Mouse (Mus musculus) natural killer cell, adult 2 months (primary cell): ENCODE data around the gene Kti12.
A peak's percentile ranks its signal among the peaks of the same experiment; 100 is the strongest.

Source experiments
- DNase-seq, 2 experiments: peaks; one replicate each; pipeline ENCODE4 v3.0.0; 2022; ENCODE audit warnings: low spot score in 2 of 2

Gene Kti12

DNA sequence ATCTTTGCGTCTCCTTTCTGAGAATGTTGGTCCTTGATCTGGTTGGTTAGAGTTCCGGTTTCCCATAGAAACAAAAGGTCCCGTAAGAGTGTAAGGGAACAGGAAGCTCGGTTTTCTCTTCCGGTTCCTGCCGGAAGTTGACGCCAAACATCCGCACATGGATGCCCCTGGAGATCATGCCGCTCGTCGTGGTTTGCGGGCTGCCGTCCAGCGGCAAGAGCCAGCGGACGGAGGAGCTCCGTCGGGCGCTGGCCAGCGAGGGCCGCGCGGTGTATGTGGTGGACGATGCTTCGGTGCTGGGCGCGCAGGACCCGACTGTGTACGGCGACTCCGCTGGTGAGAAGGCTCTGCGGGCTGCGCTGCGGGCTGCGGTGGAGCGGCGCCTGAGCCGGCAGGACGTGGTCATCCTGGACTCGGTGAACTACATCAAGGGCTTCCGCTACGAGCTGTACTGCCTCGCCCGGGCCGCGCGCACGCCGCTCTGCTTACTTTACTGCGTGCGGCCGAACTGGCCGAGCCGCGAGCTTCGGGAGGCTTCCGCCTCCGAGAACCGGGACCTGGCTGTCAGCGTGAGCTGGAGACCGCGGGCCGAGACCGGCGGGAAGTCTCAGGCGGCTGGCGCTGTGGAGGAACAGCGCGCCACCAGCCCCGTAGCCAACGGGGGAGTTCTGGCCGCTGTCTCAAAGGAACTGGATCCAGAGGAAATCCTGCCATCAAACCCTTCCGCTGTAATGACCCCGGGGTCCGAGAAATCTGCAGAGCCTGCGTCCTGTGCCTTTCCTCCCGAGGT, at the start of gene Kti12:
Kti12 (plus strand) TSS at position 71 of the 790 bp plus-strand sequence.
- DNase-seq, result peak; percentile 70 to 73

DNA sequence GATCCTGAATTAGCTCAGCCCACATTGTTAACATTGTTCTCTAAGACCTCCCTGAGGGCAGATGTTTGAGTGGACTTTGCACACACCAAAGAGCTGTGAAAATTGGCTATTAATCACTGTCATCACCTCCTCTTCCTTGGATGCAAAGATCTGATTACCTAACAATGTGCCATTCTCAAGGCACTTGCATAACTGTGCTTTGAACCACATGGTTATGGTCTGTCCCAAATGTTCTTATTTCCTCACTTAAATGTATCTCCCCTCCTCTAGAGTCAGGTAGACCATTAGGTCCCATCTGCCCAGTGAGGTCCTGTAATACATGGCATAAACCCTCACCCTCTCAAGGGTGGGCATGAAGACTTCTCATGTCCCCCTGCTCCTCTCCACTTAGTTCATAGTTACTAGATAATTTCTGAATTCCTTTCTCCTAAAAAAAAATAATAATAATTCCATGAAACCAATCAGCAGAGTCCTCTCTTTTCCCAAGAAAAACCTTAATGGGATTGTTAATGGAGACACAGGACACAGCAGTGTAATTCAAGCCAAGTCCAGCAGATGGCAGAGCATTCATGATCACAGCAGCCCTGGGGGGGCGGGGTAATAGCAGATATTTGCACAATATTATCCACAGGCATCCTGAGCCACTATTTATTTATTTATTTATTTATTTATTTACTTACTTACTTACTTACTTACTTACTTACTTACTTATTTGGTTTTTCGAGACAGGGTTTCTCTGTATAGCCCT, 49.3 kb upstream of the Kti12 start:
- peak in 1 of 2 experiments; percentile 35 for DNase-seq

DNA sequence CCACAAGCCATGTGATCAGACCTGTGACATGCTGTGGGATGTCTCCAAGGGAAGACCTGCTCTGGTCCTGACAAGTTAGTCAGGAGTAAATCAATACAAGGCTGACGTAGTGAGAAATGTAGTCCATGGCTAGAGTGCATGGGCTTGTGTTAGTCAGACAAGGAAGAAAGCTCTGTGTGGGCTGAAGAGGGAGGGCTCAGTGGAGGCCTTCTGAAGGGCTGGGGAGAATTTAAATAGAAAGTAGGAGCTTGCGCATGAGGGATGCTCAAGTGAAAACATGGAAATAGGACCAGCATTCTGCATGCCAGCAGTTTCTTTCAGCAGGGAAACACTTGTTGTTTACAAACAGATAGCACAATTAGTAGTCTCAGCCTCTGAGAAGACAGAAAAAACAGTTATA, 44.0 kb upstream of the Kti12 start:
- no peak for DNase-seq

DNA sequence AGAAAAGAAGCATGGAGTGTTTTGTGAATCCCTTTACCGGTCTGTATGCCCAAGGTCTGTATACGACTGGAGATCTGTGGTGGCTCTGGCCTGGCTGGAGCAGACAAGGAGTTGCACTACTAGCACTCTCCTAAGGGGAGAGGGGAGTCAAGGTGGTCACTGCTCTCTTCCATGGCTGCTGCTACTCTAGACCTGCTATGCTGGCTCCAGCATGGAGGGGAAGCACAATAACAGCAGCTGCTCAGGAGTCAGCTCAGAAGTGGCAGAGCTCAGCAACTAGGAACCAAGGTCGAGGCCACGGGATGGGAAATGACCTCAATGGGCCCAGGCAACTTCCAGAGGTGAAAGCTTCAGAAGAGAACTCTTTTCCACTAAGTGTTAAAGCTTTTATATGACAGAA, 36.4 kb upstream of the Kti12 start:
- DNase-seq, result no peak

DNA sequence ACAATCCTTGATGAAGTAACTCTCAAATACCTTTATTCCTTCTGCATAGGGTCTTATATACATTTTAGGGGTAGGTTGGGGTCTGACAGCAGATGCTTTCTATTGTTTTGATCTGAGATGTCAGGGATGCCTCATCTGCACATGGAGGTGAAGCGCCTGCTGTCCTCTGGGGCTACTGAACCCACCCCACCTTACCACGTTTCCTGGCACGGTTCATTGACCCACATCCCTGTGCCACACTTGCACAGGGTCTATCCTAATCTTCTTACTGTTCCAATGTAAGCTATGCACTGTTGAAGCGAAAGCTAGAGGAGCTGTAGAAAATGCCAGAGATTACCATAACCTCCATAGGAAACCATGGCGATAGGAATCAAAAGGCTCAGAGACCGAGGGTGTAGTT, 36.0 kb upstream of the Kti12 start:
- DNase-seq, result no peak

DNA sequence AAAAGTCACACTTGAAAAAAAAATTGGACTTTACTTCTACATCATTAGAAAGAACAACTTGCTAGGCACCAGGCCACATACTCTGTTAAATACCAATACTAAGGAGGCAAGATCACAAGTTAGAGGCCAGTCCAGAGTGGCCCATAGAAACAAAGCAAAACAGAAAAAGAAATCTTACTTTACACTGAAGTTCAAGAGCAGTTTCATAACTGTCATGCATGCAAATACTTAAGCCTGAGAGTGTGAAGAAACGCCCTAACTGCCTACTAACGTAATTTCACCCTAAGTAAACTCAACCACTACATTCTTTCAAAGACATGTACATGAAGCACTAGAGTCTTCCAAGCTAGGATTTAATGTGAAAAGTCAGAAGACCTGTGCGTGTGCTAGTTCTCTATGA, 21.9 kb upstream of the Kti12 start:
- no peak for DNase-seq

DNA sequence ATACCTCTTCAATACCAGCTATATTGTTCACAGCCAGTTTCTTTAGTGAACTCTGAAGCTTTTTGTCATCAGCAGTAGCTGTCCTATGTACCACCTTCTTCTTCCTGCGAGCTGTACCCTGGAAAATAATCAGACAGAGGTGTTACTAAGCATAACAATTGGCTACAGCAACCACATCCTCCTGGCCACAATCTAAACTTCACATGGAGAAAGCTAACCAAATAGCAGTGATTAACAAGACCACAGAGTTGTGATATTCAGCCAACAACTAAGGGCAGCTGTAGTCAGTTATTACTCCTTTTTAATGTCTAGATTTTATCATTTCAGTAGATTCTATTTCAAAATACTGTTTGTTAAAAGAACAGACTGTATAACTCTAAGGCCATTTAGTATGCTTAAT, 21.5 kb upstream of the Kti12 start:
- DNase-seq, result peak; percentile 4 to 29

DNA sequence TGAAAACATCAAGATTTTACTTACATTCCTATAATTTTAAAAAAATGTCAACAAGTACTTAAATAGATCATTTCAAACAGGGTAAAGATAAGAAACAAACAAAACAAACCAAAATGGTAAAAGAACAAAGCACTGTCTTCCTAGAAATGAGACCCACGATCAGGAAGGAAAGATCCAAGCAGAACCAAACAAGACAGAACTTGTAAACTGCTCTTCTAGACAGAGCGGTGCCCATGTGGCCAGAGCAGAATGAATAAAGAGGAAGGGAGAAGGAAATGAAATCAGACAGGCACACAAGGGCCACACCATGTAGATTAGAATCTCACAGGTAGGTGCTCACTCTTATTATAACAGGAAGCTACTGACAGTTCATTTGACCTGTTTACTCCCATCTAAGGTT, 20.9 kb upstream of the Kti12 start:
- no peak for DNase-seq

DNA sequence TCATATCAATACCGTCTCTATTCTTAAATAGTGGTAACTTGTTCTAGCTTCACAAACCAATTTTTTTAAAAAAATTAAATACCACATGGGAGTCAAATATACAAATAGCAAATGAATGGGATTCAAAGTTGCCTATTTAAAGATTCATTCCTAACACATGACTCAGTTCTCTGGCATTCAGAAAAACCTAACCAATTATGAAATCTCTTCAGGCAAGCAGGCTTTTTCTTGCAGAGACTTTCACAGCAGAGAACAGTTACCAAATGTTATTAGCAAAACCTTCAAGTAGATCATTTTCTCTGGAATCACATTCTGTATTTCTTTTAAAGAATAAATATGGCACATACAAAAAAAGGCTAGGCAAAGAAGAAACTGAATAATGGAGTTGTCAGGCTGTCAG, 16.9 kb upstream of the Kti12 start:
- DNase-seq, result no peak

DNA sequence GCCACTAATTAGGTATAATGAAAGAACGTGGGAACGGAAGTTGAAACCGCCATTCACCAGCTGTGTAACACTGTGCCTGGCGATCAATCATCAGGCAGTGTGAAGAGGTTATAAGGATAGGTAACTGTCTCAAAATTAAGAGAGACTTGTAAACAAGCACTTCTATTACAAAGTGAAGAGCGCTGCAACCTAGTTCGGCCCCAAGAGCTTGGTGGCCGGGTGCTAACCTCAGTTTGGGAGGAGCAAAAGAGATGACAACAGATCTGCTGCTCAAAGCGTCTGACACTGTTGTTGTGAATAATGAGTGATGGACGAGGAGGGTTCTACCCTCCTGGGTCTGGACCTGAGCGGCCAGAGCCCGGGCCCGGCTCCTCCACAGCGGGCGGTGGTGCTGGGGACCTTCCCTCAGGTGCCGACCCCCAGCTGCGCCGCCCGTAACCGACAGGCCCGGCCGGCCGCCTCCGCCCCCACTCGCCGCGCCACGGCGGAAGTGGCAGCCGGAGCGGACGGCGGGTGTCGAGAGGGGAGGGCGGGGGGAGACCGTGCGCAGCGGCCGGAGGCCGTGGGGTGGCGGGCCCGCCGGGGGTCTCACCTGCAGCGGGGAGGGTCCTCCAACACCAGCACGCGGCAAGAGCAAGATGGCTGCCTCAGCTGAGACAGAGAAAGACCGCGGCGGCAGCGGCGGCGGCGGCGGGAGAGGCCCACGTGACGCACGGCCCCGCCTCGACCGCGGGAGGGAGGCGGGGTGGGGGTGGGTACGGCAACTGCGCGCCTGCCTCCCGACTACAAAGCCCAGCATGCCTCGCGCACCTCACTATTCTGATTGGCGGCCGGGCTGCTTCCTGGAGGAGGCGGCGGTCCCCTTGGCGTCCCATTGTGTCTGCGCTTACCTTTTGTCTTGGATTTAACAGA, 14.4 kb upstream of the Kti12 start, which contains the start of gene Btf3l4:
Btf3l4 (minus strand) TSS at position 699 of the 912 bp plus-strand sequence.
- peak; percentile 78 to 88 for DNase-seq

DNA sequence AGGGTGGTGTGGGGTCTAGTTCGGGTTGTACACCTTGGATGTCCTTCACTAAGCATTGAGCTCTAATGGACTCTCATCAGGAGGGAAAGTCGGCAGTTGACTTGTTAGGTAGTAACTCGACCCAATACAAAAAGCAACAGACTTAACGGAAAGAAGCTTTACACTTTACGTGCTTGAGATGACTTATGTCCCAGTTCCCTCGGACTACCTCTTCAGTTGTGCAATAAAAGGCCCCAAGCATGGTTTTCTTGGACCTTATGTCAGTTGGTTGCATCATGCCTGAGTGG, 13.8 kb upstream of the Kti12 start:
- DNase-seq, result no peak

DNA sequence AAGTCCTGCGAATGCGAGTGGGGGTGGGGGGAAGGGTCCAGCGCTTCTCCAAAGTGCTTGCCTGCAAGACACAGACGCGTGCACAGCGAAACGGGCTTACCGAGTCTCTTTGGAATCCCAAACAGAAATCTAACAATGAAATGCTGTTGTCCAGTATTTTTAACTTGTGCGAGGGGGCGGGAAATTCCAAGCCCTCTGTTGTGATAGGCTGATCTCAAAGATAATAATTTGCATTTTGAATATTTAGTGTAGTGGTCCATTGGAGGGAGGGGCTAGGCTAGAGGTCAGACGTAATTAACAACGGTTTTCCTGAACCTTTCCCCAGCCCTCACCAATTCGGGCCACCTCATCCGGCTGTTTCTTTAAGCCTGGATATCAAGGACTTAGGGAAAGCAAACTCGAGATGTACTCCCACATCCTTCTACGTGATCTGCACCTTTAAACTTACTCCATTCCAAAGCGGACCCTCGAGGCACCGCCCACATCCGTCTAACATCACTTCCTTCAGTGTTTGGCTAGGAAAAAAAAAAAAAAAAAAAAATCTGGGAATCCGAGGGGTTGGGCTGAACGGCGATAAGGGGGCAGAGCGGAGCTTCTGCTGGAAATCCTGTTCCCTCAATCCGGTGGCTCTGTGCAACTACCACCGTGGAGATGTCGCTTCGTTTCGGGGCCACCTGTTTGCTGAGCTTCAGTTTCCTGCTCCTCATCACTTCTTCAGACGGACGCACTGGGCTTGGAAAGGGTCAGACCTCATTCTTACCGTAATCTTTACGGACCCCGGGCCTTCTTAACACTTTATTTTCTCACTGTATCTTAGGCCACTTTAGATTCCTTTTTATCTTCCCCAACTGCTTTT, 13.2 kb upstream of the Kti12 start, which contains the start of gene Txndc12:
Txndc12 (plus strand) TSS at position 487 of the 856 bp plus-strand sequence.
- DNase-seq, result peak; percentile 52 to 65

DNA sequence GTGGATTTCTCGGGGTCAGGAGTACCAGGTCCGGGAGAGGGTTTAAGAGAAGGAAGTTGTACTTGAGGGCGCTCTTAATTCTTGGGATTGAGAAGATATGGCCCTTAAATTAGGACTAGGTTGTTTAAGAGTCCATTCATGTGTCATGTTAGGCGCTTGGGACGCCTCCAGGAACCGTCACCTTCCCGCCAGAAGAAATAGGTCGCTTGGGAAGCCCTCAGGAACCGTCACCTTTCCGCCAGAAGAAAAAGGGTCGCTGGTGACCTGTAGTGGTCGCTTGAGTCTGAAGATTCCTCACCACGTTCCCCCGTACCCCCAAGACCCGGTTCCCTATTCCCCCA, 12.6 kb upstream of the Kti12 start:
- no peak for DNase-seq

DNA sequence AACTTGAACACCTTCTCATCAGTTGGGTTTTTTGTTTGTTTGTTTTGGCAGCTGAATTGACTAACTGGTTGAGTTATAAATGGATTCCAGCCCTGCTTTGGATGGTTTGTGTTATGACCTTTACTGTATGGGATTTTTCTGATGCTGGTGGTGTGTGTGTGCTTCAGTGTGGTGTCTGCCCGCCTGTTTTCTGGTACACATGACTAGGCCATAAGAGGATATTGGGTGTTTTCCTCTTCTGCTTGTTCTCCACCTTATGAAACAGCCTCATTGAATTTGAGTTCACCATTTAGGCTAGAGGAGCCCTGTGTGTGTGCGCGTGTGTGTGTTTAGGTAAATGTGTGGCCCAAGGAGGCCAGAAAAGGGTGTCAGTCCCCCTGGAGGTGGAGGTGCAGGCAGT, 12.1 kb upstream of the Kti12 start:
- peak in 1 of 2 experiments; percentile 14 for DNase-seq

DNA sequence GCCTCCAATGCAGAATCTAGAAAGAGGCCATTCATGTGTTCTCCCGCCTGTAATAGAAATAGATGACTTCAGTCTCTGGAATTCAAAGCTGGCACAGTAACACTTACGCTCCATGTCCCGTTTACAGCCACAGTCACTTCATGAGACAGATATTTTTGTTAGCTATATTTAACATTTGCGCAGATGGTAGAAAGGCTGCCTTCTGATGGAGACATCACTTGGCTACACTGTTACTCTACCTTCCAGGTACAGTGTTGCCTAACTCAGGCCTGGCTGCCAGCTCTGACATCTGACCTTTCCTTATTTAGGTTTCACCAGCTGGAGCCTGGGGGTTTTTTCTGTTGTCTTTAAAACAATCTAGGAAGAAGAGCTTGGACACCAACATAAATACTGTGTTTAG, 9.6 kb upstream of the Kti12 start:
- DNase-seq, result no peak

DNA sequence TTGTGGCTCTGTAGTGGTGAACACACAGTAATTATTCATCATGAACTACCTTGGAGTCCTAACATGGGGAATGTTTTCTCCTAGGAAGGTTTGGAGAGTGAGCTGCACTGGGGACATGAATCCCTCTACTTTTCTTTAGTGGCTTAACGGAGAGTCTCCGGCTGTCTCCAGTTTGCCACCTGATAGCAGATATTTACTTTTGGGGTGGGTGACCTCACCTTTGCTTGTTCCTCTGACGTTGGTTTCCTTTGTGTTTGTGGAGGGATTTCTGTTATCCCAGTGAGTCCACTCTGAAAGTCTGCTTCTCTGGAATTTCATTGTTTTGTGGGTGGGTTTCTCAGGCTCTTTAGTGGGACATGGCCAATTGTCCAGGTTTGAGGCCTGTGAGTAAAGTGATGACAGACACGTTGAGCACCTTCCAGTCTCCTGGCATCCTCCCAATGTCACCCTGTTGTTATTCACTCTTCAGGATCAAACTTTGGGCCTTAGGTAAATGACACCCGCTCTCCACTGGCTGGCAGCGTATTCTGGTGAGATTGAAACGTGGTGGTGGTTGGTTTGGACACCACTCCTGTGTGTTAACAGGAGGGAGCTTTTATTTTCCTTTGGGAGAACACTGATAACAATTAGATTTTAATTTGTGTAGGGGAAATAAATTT, 5.5 kb upstream of the Kti12 start:
- no peak for DNase-seq

DNA sequence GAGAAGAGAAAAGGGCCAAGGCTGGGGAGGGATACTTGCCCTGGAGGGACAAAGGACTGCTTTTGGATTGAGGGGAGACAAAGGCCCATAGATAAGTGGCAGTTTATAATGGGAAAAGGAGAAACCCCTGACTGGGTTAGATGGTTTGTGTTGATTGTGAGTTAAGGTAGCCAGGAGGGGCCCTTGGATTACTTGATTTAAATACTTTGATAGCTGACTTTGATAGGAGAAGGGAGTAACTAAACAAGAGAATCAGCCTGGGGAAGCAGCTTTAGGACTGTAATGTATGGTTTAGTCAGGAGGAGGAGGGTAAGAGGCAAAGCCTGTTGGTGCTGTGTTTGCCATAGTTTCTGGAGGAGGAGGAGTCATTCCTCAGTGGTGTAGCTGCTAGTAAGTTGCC, 4.2 kb upstream of the Kti12 start:
- no peak for DNase-seq

DNA sequence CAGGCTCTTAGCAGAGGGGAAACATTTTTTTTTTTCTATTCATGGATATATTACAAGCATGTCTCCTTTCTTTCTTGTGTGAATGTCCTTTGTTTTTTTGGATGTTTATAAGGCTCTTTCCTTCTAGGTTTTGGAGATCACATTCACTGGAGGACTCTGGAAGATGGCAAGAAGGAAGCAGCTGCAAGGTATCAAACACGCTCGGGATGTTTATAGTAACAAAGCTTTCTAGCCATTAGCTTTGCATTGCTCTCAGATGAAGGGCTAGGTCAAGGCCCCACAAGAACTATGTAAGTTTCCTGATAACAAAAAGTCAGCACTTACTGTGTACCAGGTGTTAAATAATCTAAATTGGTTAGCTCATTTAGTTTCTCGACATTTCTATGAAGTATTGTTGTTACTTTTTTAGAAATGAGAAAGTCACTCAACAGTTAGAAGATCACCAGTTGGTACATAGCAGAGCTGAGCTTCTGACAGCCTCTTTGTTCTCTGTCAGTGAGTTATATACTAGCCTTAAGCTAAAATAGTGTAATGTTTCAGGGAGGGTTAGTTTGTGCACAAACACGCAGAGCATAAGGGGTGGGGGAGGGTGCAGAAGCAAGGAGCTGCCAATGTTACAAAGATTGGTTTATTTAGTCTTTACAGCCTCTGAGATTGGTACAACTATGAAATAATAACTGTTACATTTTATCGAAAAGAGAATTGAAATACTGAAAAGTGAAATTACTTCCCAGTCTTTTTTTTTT, 1.6 kb upstream of the Kti12 start:
- no peak for DNase-seq

DNA sequence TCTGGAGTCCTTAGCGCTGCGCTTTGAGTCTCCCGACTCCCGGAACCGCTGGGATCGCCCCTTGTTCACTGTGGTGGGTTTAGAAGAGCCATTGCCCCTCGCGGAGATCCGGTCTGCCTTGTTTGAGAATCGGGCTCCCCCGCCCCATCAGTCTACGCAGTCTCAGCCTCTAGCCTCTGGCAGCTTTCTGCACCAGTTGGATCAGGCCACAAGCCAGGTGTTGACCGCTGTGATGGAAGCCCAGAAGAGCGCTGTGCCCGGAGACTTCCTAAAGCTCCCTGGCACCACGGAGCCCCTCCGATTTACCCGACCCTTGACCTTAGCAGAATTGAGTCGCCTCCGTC, 892 bp downstream of the Kti12 start, which contains the start of gene A730015C16Rik:
A730015C16Rik (minus strand) TSS at position 115 of the 344 bp plus-strand sequence.
- peak; percentile 9 to 36 for DNase-seq

DNA sequence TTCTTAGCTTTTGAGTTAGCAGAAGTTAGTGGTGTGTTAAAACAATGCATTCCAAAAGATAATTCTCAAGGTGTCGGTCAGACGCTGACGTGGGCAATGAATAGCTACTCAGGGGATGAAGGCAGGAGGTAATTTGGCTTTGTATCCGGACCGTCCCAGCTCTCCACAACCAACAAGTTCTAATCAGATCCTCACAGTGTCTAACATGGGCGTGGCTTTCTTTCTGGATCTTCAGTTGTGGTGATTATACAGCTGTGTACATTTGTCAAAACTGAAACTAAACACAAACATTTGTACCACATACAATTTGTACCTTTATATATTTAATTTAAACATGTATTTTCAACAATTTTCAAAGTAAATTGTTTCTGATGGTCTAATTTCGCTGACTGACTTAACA, 19.2 kb downstream of the Kti12 start:
- no peak for DNase-seq
